Mouse (Mus musculus) kidney, embryonic 16.5 days (tissue): ENCODE results near the gene Cacna1c. TPM values are rescaled to one million over a fixed set of nuclear protein-coding genes. Genes with fewer than 3 reads are reported as not detected.
A peak's percentile ranks its signal among the peaks of the same experiment; 100 is the strongest.

Experiments
- ATAC-seq: fragments of 200-750 bp; cut with Nextera tagmentation; 2 replicates; pipeline ENCODE4 v1.8.0; 2017; ENCODE audit warnings: moderate TSS enrichment; ENCODE audit not compliant: low FRiP score, low TSS enrichment
- H3K27ac ChIP-seq: fragments of 300-500 bp; sonication (generic); 2 replicates; pipeline ENCODE4 v1.5.1; 2014; ENCODE audit warnings: low read length
- H3K27me3 ChIP-seq: fragments of 300-500 bp; sonication (generic); 2 replicates; pipeline ENCODE4 v1.6.1; 2014; ENCODE audit warnings: low read length, control low read depth, mixed read lengths; ENCODE audit not compliant: insufficient read depth
- H3K36me3 ChIP-seq: fragments of 300-500 bp; sonication (generic); 2 replicates; pipeline ENCODE4 v1.6.1; 2014; ENCODE audit warnings: low read length, control low read depth, mixed read lengths; ENCODE audit not compliant: insufficient read depth
- H3K4me1 ChIP-seq: fragments of 300-500 bp; sonication (generic); 2 replicates; pipeline ENCODE4 v1.6.1; 2014; ENCODE audit warnings: low read length, control low read depth, mixed read lengths; ENCODE audit not compliant: insufficient read depth
- H3K4me2 ChIP-seq: fragments of 300-500 bp; sonication (generic); replicated peaks from 2 replicates; pipeline ENCODE4 v1.6.1; 2014; ENCODE audit warnings: low read depth, low read length
- H3K4me3 ChIP-seq: fragments of 300-500 bp; sonication (generic); 2 replicates; pipeline ENCODE4 v1.5.1; 2014; ENCODE audit warnings: mild to moderate bottlenecking, low read length
- H3K9ac ChIP-seq: fragments of 300-500 bp; sonication (generic); replicated peaks from 2 replicates; pipeline ENCODE4 v1.6.1; 2014; ENCODE audit warnings: low read length
- H3K9me3 ChIP-seq: fragments of 300-500 bp; sonication (generic); 2 replicates; pipeline ENCODE4 v1.6.1; 2016; ENCODE audit warnings: low read length, control low read depth
- whole genome bisulfite sequencing: fragments of 180-500 bp; shearing (Covaris S2); extraction: QIAGEN DNeasy Blood & Tissue Kit; methylation state at CpG from one replicate; pipeline ENCODE4 v1.1.7; 2014; 5-methylcytosine and 5-hydroxymethylcytosine counted together
- polyA plus RNA-seq: library from polyadenylated mRNA; unstranded; fragments of >200 nt; fragmentation: Nextera tagmentation; extraction: Ambion mirVana; gene quantifications from 2 replicates; pipeline ENCODE4 v1.2.1, GENCODE M21; 2015

Gene Cacna1c
- polyA plus RNA-seq, 1 experiment from 2014 or later = 1.4 TPM

DNA sequence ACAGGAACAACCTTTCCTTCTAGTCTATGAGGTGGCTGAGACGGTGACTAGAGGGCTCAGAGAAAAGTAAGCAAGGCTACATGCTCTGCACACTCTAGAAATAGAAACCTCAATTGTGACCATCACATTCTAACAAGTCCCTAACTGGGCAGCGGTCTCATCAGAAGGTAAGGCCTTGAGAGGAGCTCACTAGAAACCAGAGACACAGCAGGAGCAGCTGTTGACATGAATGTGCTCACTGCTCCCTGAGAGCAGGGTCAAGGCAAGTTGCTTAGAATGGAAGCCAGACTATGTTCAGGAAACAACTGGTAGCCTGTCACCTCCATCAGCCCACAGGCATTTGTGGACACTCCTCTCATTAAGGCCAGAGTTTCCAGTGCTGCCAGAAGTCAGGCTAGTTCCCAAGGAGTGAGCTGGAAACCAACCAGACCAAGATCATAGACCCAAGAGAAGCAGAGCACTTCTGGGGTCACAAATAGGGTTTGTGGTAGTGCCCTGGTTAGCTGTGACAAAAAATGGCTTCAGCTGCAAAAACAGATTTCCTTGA is 196.8 kb downstream of the Cacna1c start:
- H3K27me3 ChIP-seq = no peaks in the 10 kb centered on the region
- 84% methylated on average over 2 of the region's 2 CpGs for WGBS
- H3K4me3 ChIP-seq = no peak overlapping the region
- no peak overlapping the region for H3K9ac ChIP-seq
- ATAC-seq = no peak
- H3K36me3 ChIP-seq = no peaks in the 10 kb centered on the region
- H3K4me1 ChIP-seq = no peaks in the 10 kb centered on the region
- H3K27ac ChIP-seq = no peak overlapping the region
- H3K9me3 ChIP-seq = no peaks in the 10 kb centered on the region
- no peak overlapping the region for H3K4me2 ChIP-seq

DNA sequence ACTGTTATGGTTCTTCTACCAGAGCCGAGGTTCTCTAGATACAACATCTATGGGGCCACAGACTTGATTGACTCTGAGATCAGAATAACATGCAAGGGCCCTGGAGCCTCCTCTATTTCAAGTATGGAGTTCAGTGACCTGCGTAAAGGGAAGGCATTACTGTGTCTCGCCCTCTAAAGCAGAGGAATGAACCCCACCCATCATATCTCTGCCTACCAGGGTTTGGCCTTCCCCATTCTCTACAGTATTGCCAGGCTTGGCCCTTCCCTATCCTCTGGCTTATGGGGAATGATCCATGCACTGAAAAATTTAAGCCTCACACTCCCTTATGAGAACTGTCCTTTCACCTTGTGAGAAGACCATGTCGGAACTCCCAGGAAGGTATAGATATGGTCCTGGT is 198.8 kb downstream of the Cacna1c start:
- Histone ChIP-seq H3K36me3 (no peaks in the 10 kb centered on the region), H3K27ac (no peak overlapping the region), H3K4me1 (no peaks in the 10 kb centered on the region), H3K27me3 (no peaks in the 10 kb centered on the region), H3K9ac (no peak overlapping the region), H3K4me2 (no peak overlapping the region), H3K4me3 (no peak overlapping the region), H3K9me3 (peaks cover 3% of the 10 kb centered on the region; the same call in 1 of the 2 replicates)
- no peak for ATAC-seq
- 92% methylated on average over 4 of the region's 4 CpGs for WGBS

DNA sequence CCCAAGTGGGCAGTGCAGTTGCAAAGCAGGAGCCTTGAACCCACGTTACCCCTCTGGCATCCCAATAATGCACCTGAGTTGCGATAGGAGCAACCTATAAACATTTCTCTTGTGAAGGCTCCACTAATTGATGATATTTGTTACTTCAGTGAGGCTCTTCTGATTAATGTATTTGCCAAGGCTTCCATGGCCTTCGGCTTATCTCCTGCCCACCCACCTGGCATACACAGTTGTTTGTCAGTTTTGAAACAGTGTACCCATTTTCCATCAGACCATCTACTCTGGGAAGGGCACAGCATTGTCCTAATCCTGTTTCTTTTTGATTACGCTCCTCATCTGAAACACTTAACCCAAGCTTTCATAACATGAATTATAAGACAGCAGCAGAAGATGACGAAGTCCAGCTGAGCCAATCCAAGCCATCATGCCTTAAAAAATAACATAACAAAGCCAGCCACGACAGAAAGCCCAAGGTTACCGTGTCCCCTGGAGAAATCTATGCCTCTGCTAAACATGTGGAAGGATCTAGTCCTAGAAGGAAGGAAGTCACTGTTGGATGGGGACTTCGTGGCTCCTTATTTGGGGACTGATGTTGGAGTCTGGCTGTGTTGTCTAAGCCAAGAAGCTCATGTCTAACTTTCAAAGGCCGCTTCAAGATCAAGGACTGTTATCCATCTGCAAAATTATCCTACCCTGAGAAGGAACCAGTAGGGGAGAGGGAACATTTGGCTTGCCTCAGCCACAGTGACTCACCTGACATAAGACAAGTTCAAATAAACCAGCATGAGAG is 201.8 kb downstream of the Cacna1c start:
- no peak overlapping the region for H3K4me3 ChIP-seq
- ATAC-seq = no peak
- peaks cover 3% of the 10 kb centered on the region; the same call in 1 of the 2 replicates for H3K9me3 ChIP-seq
- no peaks in the 10 kb centered on the region for H3K36me3 ChIP-seq
- H3K4me1 ChIP-seq = peaks cover 3% of the 10 kb centered on the region; the same call in 1 of the 2 replicates
- H3K27me3 ChIP-seq = no peaks in the 10 kb centered on the region
- H3K9ac ChIP-seq = no peak overlapping the region
- no peak overlapping the region for H3K27ac ChIP-seq
- H3K4me2 ChIP-seq = no peak overlapping the region
- WGBS = 83% methylated on average over 9 of the region's 9 CpGs

DNA sequence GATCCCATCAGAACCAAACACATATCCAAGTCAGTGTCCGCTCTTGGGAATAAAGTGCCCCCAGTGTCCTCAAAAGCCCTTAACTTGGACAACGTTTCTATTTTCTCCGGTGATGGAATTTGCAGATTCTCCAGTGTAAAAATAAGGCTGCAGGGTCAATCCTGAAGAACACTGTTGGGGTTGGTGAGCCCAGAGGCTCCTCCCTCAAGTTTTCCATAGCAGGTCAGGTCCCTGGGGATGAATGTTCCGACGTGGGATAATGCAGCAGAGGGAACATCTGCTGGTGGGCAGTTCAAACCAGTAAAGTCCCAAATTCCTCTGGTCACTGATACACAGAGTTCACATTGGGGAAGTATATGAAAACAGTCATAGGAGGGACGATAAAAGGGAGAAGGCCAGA is 203.8 kb downstream of the Cacna1c start:
- Histone ChIP-seq H3K27ac (no peak overlapping the region), H3K4me1 (peaks cover 3% of the 10 kb centered on the region; the same call in 1 of the 2 replicates), H3K36me3 (no peaks in the 10 kb centered on the region), H3K9me3 (peaks cover 3% of the 10 kb centered on the region; the same call in 1 of the 2 replicates), H3K4me3 (no peak overlapping the region), H3K9ac (no peak overlapping the region), H3K4me2 (no peak overlapping the region), H3K27me3 (no peaks in the 10 kb centered on the region)
- WGBS = 67% methylated on average over 6 of the region's 6 CpGs
- no peak for ATAC-seq

DNA sequence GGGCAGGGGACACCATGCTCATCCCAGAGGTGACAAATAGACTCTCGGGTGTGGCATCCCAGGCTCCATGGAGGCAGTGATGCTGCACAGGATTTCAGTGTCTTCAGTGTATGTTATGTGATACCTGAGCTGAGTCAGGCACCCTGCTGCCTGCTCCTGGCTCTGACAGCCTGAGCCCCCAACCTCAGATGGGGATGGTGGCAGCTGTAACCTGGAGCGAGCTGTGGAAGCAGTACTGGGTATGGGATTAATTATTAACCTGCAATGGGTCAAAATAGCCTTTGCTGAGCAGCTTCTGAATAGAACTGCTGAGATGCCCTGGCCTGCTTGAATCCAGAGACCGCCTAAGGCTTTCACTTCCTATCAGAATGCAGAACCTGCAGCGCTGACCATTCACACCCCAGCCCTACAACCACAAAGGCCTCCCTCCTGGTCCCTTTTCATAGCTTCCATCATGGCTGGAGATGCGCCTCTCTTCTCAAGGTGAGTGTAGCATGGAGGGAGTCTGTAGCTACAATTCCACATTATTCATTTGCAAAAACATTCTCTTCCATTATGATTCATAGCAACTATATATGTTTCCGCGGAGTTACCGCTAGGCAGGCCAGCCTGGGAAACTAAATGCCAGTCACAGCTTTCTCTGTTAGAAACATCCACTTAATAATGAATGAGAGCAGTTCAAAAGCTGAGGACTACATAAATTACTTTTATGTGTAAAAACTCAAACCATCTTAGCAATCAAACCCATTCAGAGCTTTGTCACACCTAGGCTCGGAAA is 206.0 kb downstream of the Cacna1c start:
- H3K9ac ChIP-seq = no peak overlapping the region
- WGBS = 70% methylated on average over 9 of the region's 9 CpGs
- H3K4me2 ChIP-seq = no peak overlapping the region
- no peaks in the 10 kb centered on the region for H3K27me3 ChIP-seq
- no peak overlapping the region for H3K4me3 ChIP-seq
- H3K36me3 ChIP-seq = no peaks in the 10 kb centered on the region
- peak; percentile 82 for ATAC-seq
- peaks cover 3% of the 10 kb centered on the region; the same call in 1 of the 2 replicates for H3K9me3 ChIP-seq
- H3K4me1 ChIP-seq = peaks cover 3% of the 10 kb centered on the region; the same call in 1 of the 2 replicates
- H3K27ac ChIP-seq = 0 out of 2 replicates have a peak overlapping the region, but pooled peaks have one; percentile 3

DNA sequence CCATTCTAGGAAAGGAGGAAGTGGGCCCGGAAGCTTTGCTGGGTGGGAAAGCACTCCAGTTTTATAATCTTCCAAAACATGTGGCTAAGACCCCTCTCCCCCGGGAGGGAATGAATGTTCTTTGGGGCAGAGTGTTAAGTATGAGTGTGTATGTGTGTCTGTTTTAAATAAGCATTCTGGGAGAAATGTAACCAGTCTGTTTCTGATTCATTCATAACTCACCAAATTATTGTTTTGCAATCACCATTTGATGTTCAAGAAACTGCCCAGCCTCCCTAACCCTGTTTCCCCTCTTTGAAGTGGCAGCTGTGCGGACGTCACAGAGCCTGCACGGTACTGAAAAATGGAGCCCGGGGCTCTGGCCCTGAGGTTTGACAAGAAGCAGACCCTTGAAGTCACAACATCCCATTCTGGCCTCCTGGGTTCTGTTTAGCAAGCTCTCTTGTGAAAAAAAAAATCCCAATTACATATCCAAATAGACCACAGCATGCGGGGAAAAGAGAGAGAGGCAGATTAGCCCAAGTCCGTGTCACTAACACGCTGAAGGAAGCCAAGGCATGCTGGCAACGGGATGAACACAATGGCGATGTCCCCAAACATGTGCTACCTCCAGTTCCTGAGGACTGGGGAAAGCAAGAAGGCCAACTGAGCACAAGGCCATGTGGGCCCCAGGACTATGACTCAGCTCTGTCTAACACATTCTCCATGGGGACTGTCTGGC is 211.9 kb downstream of the Cacna1c start:
- H3K4me3 ChIP-seq = no peak overlapping the region
- peaks cover 10% of the 10 kb centered on the region; the same call in 1 of the 2 replicates for H3K4me1 ChIP-seq
- no peak overlapping the region for H3K27ac ChIP-seq
- no peak overlapping the region for H3K9ac ChIP-seq
- no peaks in the 10 kb centered on the region for H3K36me3 ChIP-seq
- 61% methylated on average over 11 of the region's 11 CpGs for WGBS
- no peaks in the 10 kb centered on the region for H3K27me3 ChIP-seq
- H3K4me2 ChIP-seq = no peak overlapping the region
- H3K9me3 ChIP-seq = no peaks in the 10 kb centered on the region
- no peak for ATAC-seq

DNA sequence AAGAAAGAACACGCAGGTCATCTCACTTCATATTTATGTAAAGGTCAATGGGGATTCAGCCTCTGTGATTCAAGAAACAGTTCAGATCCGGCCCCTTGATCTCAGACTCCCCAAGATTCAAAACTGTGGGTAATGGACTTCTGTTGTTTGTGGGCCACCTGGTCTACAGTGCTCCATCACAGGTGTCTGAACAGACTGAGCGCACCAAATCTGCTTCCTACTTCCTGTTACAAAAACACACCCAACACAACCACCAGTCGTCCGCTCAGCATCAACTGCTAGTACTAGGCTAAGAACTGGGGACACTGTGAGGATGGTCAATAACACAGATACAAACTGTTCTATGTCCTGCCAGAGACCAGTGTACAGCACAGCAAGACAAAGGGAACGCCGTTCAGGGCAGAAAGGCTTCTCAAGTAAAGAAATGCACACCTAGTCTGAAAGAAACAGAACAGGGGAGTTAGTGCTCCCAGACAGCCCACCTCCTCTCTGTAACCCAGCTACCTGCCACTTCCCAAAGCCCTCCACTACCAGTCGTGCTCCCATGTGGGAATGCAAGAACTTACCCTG is 212.7 kb downstream of the Cacna1c start:
- H3K9ac ChIP-seq = no peak overlapping the region
- H3K36me3 ChIP-seq = no peaks in the 10 kb centered on the region
- no peak overlapping the region for H3K27ac ChIP-seq
- no peak overlapping the region for H3K4me3 ChIP-seq
- H3K9me3 ChIP-seq = no peaks in the 10 kb centered on the region
- H3K4me2 ChIP-seq = no peak overlapping the region
- H3K27me3 ChIP-seq = no peaks in the 10 kb centered on the region
- ATAC-seq = no peak
- 86% methylated on average over 8 of the region's 8 CpGs for WGBS
- peaks cover 10% of the 10 kb centered on the region; the same call in 1 of the 2 replicates for H3K4me1 ChIP-seq

DNA sequence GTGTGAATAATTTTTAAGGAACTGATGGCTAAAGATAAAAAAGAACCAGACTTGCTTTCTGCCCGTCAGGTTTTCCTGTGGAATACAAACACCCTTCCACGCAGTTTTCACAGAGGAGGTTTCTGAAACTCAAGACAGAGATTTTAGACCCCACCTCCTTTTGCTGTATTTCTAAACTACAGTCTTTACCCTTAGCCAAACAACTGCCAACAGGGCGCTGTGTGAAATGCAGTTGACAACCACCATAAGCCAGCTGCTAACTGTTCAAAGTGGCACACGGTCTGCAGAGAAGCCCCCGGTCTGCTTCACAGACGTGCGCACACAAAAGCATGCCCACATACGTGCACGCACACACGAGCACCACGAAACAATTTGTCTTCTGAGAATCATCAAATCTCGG is 216.0 kb downstream of the Cacna1c start:
- 46% methylated on average over 12 of the region's 12 CpGs for WGBS
- H3K27me3 ChIP-seq = no peaks in the 10 kb centered on the region
- no peak overlapping the region for H3K4me3 ChIP-seq
- ATAC-seq = no peak
- H3K36me3 ChIP-seq = no peaks in the 10 kb centered on the region
- peaks cover 10% of the 10 kb centered on the region; the same call in 1 of the 2 replicates for H3K4me1 ChIP-seq
- H3K27ac ChIP-seq = no peak overlapping the region
- H3K4me2 ChIP-seq = no peak overlapping the region
- no peaks in the 10 kb centered on the region for H3K9me3 ChIP-seq
- no peak overlapping the region for H3K9ac ChIP-seq
